Mouse (Mus musculus): ENCODE results near the gene Slc35e1.

The Slc35e1 gene

GRCm38 (mm10) chr8:72485456-72486199, 6.8 kb downstream of the Slc35e1 start:
- no peak for DNase-seq (ENCODE audit: low spot score)

DNA sequence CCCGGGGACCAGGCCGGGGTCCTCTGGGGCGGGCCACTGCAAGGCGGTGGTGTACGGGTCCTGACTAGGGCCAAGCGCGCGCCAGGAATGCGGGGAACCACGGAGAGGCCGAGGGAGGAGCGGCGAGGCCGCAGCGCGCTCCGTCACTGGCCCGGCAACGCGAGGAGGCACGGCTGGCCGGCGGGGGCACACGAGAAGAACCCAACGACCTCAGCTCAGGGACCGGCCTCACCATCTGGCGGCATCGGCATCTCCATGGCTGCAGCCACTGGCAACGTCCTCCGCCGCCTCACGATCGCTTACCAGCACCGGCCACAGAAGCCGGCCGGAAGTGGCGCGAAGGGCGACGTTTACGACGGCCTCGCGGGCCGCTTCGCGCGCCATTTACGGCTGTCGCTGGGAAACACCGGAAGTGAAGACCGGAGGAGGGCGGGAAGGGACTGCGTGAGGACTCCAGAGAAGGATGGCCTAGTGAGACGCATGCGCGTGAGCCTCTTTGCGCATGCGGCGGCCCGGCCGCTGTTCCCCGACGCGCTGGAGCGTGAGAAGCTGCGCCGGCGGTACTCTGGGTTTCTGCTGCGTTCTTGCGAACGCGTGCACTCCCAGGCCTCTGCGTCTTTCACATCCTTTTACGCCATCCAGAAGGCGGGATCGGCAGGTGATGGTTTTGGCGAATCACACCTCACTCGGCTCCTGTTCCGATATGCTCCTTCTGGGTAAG, 17.4 kb downstream of the Slc35e1 start, which contains the start of gene Cherp:
Cherp (minus strand) TSS at position 401 of the 721 bp plus-strand sequence.
- DNase-seq (ENCODE audit: low spot score), result peak; percentile 99

- no peak for DNase-seq (ENCODE audit: low spot score)
Observed at GRCm38 (mm10) chr8:72470684-72471083, 21.7 kb downstream of the Slc35e1 start.

GRCm38 (mm10) chr8:72469984-72470383, 22.4 kb downstream of the Slc35e1 start:
- no peak for DNase-seq (ENCODE audit: low spot score)

DNA sequence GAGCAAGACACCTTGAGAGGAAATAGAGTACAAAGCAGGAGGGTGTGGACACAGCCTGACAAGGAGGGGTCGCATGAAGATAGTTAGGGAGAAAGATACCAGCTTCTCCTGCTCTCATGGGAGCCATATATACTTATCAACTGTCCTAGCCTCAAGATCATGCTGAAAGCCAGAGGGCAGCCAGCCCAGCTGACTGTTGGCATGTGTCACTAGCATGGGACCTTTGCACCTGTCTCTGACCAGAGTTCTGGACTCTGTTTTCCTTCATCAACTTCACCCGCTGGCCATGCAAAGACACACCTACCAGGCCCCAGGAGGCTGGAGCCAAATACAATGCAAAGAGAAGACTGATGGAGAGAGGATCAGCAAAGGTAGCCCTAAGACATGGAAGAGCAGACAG, 23.2 kb downstream of the Slc35e1 start:
- no peak for DNase-seq (ENCODE audit: low spot score)

DNA sequence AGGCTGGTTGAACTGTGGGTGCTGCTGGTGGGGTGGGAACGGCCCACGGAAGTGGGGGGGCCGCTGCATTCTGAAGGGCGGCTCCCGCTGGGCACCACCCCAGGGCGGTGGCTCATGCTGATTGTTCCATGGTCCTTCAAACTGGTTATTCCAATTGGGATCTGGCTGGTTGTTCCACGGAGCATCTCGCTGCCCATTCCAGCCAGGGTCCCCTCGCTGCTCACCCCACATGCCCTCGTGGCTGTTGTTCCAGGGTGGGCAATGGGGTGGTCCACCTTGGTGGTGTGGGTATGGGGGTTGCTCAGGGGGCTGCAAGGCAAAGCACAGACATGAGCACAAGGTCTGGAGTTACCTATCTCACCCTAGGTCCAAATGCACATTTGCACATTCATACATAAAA, 28.2 kb downstream of the Slc35e1 start:
- no peak for DNase-seq (ENCODE audit: low spot score)

DNA sequence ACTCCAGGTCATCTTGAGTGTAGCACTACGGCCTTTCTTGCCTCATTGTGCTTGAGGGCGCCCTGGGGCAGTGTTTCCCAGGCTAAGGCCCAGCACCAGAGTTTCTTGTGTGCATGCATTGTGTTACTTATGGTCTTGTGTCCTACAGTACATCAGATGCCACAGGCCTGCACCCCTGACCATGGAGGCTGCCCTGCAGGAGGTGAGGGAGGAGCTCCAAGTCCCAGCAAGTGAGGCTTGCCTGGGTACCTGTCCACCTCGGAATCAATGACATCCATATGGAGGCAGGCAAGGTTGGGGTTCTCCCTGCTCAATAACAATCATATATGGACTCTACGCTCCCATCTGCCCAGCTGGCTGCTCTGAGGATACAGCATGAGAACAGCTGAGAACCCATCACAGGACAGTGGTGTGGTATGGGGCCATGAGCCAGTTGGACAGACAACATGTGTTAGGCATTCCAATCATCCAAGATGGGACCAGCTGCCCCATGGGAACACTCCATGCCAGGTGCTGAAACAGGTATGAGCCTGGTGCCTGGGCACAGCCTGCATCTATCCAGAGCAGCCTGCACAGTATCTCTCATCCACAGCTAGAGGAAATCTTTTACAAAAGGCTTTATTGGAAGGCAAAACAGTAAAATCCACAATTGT, 32.4 kb downstream of the Slc35e1 start:
- no peak for DNase-seq (ENCODE audit: low spot score)

DNA sequence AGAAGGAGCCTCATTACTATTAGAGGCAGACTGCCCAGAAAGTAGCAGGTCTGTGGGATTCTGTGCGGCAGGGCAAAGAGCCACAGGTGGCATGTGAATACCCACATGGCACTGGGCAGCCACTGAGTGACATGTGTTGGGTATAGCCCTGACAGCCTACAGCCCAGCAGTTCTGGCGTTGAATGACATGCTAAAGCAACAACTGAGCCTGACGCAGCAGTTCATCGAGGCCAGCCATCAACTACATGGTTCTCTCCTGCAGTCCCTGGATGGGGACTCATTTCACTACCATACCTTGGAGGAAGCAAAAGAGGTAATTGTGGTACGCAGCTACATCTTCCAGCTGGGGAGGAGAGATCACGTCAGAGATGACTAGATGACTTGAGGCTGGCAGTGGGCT, 34.0 kb downstream of the Slc35e1 start:
- DNase-seq (ENCODE audit: low spot score), result no peak

GRCm38 (mm10) chr8:72457806-72458205, 34.6 kb downstream of the Slc35e1 start:
- DNase-seq (ENCODE audit: low spot score), result no peak

DNA sequence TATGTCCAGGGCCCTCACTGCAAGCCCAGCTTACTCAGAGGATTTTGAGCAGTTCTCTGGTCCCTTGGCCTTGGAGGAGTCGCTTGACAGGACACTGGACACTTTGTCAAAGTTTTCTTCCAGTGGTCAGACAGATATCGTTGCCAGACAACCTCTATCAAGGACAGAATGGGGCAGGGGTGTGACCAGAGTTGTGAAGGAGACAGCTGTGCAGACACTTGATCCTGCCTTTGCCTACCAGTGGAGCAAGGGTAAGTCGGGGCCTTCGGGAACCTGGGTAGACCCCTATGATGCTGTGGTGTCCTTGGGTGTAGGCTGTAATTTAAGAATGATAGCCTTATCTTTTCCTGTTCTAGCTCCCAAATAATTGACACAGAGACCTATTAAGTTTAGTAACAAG, 37.1 kb downstream of the Slc35e1 start:
- DNase-seq (ENCODE audit: low spot score), result no peak

DNA sequence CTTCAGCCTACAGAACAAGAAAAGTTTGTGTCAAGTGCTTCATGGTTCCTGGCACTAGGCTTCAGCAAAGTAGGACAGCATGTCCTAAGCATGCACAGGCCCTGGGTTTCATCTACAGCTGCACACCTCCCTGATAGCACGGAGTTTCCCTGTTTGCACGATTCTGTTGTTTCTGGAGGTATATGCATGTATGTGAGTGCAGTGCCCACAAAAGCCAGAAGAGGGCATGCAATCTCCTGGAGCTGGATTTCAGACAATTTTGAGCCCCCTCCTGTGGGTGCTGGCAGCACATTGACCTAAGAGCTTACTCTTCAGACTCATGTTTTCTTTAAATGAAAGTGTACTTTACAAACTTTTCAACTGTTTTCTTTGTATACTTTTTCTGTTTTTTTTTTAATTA, 38.5 kb downstream of the Slc35e1 start:
- no peak for DNase-seq (ENCODE audit: low spot score)

GRCm38 (mm10) chr8:72451516-72451915, 40.9 kb downstream of the Slc35e1 start:
- DNase-seq (ENCODE audit: low spot score), result no peak

DNA sequence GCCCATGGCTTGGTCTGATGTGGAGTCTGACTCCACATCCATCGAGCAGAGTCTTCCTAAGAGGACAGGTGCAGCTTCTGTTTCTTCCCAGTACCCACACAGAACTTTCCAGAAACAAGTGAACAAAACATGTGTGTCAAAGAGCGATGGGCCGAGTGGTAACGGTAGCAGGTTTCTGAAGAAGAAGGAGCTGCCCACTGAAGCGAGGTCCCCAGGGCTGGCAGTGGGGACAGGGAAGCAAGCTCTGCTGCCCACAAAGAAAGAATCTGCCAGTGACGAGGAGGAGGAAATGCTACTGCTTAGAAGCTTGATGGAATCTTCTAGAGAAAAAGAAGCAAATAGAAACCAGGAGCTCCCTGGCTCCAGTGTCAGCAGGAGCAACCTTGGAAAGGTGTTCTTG, 47.3 kb downstream of the Slc35e1 start:
- DNase-seq (ENCODE audit: low spot score), result peak; percentile 5

GRCm38 (mm10) chr8:72443994-72444350, 48.4 kb downstream of the Slc35e1 start:
- no peak for DNase-seq (ENCODE audit: low spot score)

GRCm38 (mm10) chr8:72443338-72443993, 48.9 kb downstream of the Slc35e1 start, which contains the start of the genes Calr3 and 1700030K09Rik:
Gene Calr3, minus strand, starts transcription at chr8:72443870.
Gene 1700030K09Rik, plus strand, starts transcription at chr8:72443880.
- DNase-seq (ENCODE audit: low spot score), result peak; percentile 99

- no peak for DNase-seq (ENCODE audit: low spot score)
Observed at GRCm38 (mm10) chr8:72438248-72439015, 54.0 kb downstream of the Slc35e1 start.

GRCm38 (mm10) chr8:72434952-72435351, 57.5 kb downstream of the Slc35e1 start:
- DNase-seq (ENCODE audit: low spot score), result no peak
